Mouse (Mus musculus) spleen, postnatal 10 days (tissue): ENCODE data around the gene Gins3.
"Not testable (repeated sequence)": the region's sequence is repeated elsewhere in the genome, so short reads cannot be mapped to it uniquely, and the experiment has no call there.

Experiments
- DNase-seq, 2 experiments: peaks; one replicate each; pipeline ENCODE4 v3.0.0; 2021 to 2022; ENCODE audit warnings: low spot score in 2 of 2

Gins3 gene

GRCm38 (mm10) chr8:95648251-95648650, 15.0 kb downstream of the Gins3 start:
- no peak for DNase-seq

- no peak for DNase-seq
Measured at GRCm38 (mm10) chr8:95653351-95653750, 20.1 kb downstream of the Gins3 start.

- no peak for DNase-seq
Measured at GRCm38 (mm10) chr8:95655831-95656230, 22.6 kb downstream of the Gins3 start.

- DNase-seq, result no peak
Measured at GRCm38 (mm10) chr8:95656316-95657002, 23.2 kb downstream of the Gins3 start.

- no peak for DNase-seq
Measured at GRCm38 (mm10) chr8:95657523-95657922, 24.3 kb downstream of the Gins3 start.

- no peak for DNase-seq
Measured at GRCm38 (mm10) chr8:95660334-95660882, 27.2 kb downstream of the Gins3 start.

- DNase-seq, result no peak
Measured at GRCm38 (mm10) chr8:95661085-95661484, 27.8 kb downstream of the Gins3 start.

GRCm38 (mm10) chr8:95661575-95661974, 28.3 kb downstream of the Gins3 start:
- no peak for DNase-seq

- DNase-seq, result no peak
Measured at GRCm38 (mm10) chr8:95662885-95663598, 29.8 kb downstream of the Gins3 start.

- DNase-seq, result no peak
Measured at GRCm38 (mm10) chr8:95663599-95663949, 30.3 kb downstream of the Gins3 start.

GRCm38 (mm10) chr8:95665813-95666452, 32.7 kb downstream of the Gins3 start:
- not testable (repeated sequence) for DNase-seq

- DNase-seq, result no peak
Measured at GRCm38 (mm10) chr8:95668163-95668958, 35.1 kb downstream of the Gins3 start.

GRCm38 (mm10) chr8:95669967-95670366, 36.7 kb downstream of the Gins3 start:
- DNase-seq, result no peak

- no peak for DNase-seq
Measured at GRCm38 (mm10) chr8:95671861-95672260, 38.6 kb downstream of the Gins3 start.

- DNase-seq, result no peak
Measured at GRCm38 (mm10) chr8:95672811-95673210, 39.6 kb downstream of the Gins3 start.

- DNase-seq, result no peak
Measured at GRCm38 (mm10) chr8:95676631-95677030, 43.4 kb downstream of the Gins3 start, which contains the start of gene Ndrg4. Gene Ndrg4 (plus strand): TSS chr8:95676980.

- no peak for DNase-seq
Measured at GRCm38 (mm10) chr8:95677591-95678023, 44.4 kb downstream of the Gins3 start.

GRCm38 (mm10) chr8:95678024-95678611, 44.9 kb downstream of the Gins3 start:
- peak in 1 of 2 experiments; percentile 21 for DNase-seq

- no peak for DNase-seq
Measured at GRCm38 (mm10) chr8:95688073-95688672, 54.9 kb downstream of the Gins3 start.

- peak in 1 of 2 experiments; percentile 23 for DNase-seq
Measured at GRCm38 (mm10) chr8:95690929-95691541, 57.8 kb downstream of the Gins3 start.
